Mouse (Mus musculus) inflammation-experienced regulatory T-cells (primary cell): Measurements from ENCODE around the gene Atp6v1fnb. TPM values are rescaled to one million over a fixed set of nuclear protein-coding genes. Genes with fewer than 3 reads are reported as not detected.

Experiments used
- polyA plus RNA-seq, 2 experiments: library from polyadenylated mRNA; unstranded; fragments of 100-300 nt; shearing (Covaris generic); gene quantifications; one replicate each; pipeline ENCODE4 v1.2.1; 2017

Gene Atp6v1fnb
- polyA plus RNA-seq = under 1 TPM in 1 of 2 experiments, not detected in 1; 0.78 TPM

DNA sequence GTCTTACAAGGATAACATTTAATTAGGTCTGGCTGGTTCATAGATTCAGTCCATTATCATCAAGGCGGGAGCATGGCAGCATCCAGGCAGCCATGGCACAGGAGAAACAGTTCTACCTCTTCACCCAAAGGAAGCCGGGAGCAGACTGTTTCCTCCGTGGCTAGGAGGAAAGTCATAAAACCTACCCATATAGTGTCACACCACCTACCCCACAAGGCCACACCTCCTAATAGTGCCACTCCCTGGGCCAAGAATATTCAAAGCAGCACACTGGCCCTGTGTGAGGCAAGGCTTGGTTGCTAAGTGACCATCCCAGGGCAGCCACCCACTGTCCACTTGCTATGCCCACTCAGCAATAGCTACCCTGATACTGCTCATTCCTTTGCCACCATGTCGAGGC is at the start of gene Atp6v1fnb:
TSS of gene Atp6v1fnb (plus strand) at position 301 of the 400 bp plus-strand sequence.

DNA sequence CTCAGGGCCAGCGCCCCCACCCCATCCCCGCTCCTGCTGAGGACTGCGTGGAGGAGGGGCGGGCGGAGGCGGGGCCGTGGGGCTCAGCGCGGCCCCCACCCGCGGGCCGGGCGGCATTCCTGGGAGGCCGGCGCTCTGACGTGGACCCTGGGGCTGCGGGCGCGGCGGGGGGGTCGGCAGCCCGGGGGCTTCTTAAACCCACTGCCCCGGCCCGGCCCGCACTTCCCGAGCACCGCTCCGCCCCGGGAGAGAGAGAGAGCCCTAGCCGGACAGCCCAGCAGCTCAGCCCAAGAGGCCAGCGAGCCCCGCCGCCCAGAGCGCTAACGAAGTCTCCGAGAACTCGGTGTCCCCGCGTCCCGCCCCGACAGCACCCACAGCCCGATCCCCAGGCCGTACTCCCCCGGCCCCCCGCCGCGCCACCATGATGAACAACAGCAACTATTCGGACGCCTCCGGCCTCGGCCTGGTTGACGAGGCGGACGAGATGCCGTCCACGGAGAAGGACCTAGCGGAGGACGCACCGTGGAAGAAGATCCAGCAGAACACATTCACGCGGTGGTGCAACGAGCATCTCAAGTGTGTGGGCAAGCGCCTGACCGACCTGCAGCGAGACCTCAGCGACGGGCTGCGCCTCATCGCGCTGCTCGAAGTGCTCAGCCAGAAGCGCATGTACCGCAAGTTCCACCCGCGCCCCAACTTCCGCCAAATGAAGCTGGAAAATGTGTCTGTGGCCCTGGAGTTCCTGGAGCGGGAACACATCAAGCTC is 38.0 kb upstream of the Atp6v1fnb start, which contains the start of gene Flnc:
TSS of gene Flnc (plus strand) at position 219 of the 766 bp plus-strand sequence.

DNA sequence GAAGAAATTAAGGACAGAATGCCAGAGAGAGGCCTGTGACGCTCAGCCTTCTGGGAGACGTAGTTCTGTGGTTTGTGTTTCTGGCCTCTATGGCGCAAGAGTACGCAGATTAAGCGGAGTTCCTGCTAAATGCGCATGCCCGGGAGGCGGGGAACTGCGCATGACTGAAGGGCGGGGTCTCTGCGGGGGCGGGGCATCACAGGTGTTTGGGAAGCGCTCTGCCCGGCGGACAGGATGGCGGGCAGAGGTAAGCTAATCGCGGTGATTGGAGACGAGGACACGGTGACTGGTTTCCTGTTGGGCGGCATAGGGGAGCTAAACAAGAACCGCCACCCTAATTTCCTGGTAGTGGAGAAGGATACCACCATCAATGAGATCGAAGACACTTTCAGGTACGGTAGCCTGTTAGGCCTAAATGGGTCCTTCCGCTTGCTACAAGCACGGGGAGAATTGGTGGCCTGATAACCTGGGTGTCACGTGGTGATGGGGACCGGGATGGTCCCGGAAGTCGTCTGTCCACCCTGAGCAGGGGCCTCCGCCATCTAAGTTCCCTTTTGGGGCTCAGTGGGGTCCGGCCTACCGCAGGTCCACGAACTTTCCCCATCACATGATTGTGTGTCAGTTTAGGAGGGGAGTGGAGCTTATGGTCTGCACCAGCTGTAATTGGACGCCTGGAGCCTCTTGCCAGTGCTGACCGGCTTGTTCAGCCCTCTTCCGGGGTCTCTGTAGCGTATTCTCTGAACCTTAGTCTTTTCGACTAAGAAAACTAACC is 3.5 kb upstream of the Atp6v1fnb start, which contains the start of gene Atp6v1f:
TSS of gene Atp6v1f (plus strand) at position 136 of the 772 bp plus-strand sequence.

DNA sequence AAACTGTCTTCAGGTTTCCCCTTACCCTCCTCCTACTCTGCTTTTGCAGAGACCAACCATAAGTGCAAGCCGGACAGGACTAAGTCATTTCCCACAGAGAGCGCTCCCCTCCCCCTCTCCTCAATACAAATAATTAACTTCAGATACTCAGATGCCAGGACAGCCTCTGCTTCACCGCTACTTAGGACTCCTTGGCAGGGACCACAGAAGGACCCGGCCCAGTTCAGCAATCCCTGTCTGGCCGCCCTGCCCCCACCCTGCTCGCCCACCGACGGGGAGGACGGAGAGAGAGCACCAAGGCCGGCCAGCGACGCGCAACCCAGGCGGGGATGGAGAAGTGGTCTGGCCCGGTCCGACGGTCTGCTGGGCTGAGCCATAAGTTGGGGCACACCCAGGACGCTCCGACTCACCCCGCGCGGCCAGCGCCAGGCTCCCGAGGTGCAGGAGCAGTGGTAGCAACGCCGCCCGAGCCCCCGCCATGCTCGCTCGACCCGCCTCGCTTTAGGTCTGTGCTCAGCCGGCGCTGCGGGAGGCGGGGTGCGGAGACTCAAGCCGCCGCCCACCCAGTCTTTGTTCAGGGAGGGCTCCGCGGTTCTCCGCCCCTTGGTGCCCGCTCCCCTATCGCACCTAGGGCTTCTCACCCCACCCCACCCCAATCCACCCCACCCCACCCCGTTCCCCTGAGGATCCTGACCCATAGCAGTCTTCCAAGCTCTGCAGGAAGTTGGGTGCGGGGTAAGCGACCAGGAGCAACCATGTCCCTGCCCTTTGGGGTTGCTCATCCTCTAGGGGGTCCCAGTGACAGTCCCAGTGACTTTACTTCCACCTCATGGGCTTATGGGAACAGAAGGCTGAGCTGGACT is 36.4 kb downstream of the Atp6v1fnb start, which contains the start of gene Kcp:
TSS of gene Kcp (minus strand) at position 506 of the 863 bp plus-strand sequence.

Other genes with a start within 250 kb of the Atp6v1fnb start
- 10 to 100 TPM; 30.8 to 33.0 TPM for gene Hilpda, start 198.9 kb upstream of the Atp6v1fnb start, polyA plus RNA-seq
- 1 to 10 TPM in 1 of 2 experiments, not detected in 1; 2.7 TPM for gene Fam71f2, start 191.8 kb upstream of the Atp6v1fnb start, polyA plus RNA-seq
- not detected for gene Fam71f1, start 152.3 kb upstream of the Atp6v1fnb start, polyA plus RNA-seq
- 100 to 1,000 TPM in 1 of 2 experiments, 10 to 100 TPM in 1; 83.5 to 120 TPM for gene Calu, start 123.4 kb upstream of the Atp6v1fnb start, polyA plus RNA-seq
- 1 to 10 TPM in 1 of 2 experiments, under 1 TPM in 1; 0.10 to 1.1 TPM for gene Opn1sw, start 83.0 kb upstream of the Atp6v1fnb start, polyA plus RNA-seq
- gene Ccdc136, start 75.1 kb upstream of the Atp6v1fnb start, polyA plus RNA-seq = 1 to 10 TPM; 2.0 to 5.2 TPM
- gene Flnc, start 38.2 kb upstream of the Atp6v1fnb start, polyA plus RNA-seq = under 1 TPM; 0.06 to 0.34 TPM
- 100 to 1,000 TPM; 317 to 338 TPM for gene Atp6v1f, start 3.7 kb upstream of the Atp6v1fnb start, polyA plus RNA-seq
- 1 to 10 TPM in 1 of 2 experiments, under 1 TPM in 1; 0.40 to 5.9 TPM for gene Kcp, start 36.5 kb downstream of the Atp6v1fnb start, polyA plus RNA-seq
- gene Irf5, start 55.2 kb downstream of the Atp6v1fnb start, polyA plus RNA-seq = 10 to 100 TPM; 20.2 to 42.7 TPM
- 100 to 1,000 TPM in 1 of 2 experiments, 10 to 100 TPM in 1; 86.2 to 101 TPM for gene Tnpo3, start 138.4 kb downstream of the Atp6v1fnb start, polyA plus RNA-seq
- gene Tspan33, start 222.8 kb downstream of the Atp6v1fnb start, polyA plus RNA-seq = 1 to 10 TPM in 1 of 2 experiments, under 1 TPM in 1; 0.13 to 1.3 TPM